Mouse (Mus musculus) G1E-ER4 (cell line): ENCODE data around the gene Crb3. TPM values are rescaled to one million over a fixed set of nuclear protein-coding genes. Genes with fewer than 3 reads are reported as not detected.

Source experiments
- GATA1 ChIP-seq: IDR thresholded peaks from one replicate; pipeline ENCODE4 v1.8.0; 2012; ENCODE audit warnings: low read length, inconsistent platforms
- polyA plus RNA-seq: library from polyadenylated mRNA; stranded (reverse); fragments of >175 nt; gene quantifications from 2 replicates; pipeline ENCODE4 v1.2.3, GENCODE M21; 2012

Gene Crb3
- polyA plus RNA-seq, 1 experiment: 0.19 TPM

GRCm38 (mm10) chr17:57087049-57087832, 28.3 kb downstream of the Crb3 start, which contains the start of gene Tubb4a:
Gene Tubb4a (minus strand): TSS chr17:57087782.
- no peak for TF ChIP-seq GATA1

- TF ChIP-seq GATA1: no peak
Observed at GRCm38 (mm10) chr17:57094222-57094621, 35.3 kb downstream of the Crb3 start.

- TF ChIP-seq GATA1: no peak
Observed at GRCm38 (mm10) chr17:57095855-57096622, 37.1 kb downstream of the Crb3 start.

- TF ChIP-seq GATA1: no peak
Observed at GRCm38 (mm10) chr17:57096623-57096920, 37.7 kb downstream of the Crb3 start.

- TF ChIP-seq GATA1: no peak
Observed at GRCm38 (mm10) chr17:57098321-57098720, 39.4 kb downstream of the Crb3 start.

GRCm38 (mm10) chr17:57099629-57100325, 40.9 kb downstream of the Crb3 start:
- TF ChIP-seq GATA1: no peak

GRCm38 (mm10) chr17:57102276-57102675, 43.4 kb downstream of the Crb3 start:
- no peak for TF ChIP-seq GATA1

- no peak for TF ChIP-seq GATA1
Observed at GRCm38 (mm10) chr17:57104496-57104895, 45.6 kb downstream of the Crb3 start.

- TF ChIP-seq GATA1: no peak
Observed at GRCm38 (mm10) chr17:57105181-57106034, 46.5 kb downstream of the Crb3 start, which contains the start of gene Tnfsf9. Gene Tnfsf9 (plus strand): TSS chr17:57105325.

- no peak for TF ChIP-seq GATA1
Observed at GRCm38 (mm10) chr17:57106035-57106368, 47.1 kb downstream of the Crb3 start.

- TF ChIP-seq GATA1: no peak
Observed at GRCm38 (mm10) chr17:57107064-57107463, 48.2 kb downstream of the Crb3 start.

GRCm38 (mm10) chr17:57108040-57108665, 49.2 kb downstream of the Crb3 start:
- no peak for TF ChIP-seq GATA1

- no peak for TF ChIP-seq GATA1
Observed at GRCm38 (mm10) chr17:57108666-57109171, 49.8 kb downstream of the Crb3 start.

GRCm38 (mm10) chr17:57110005-57110404, 51.1 kb downstream of the Crb3 start:
- no peak for TF ChIP-seq GATA1

GRCm38 (mm10) chr17:57112768-57113474, 54.0 kb downstream of the Crb3 start:
- TF ChIP-seq GATA1: no peak

Other genes starting within 250 kb of the Crb3 start
- gene Rfx2, start 228.1 kb upstream of the Crb3 start, polyA plus RNA-seq: 27.4 and 31.2 TPM in 2 replicates
- not detected in 2 replicates for gene Acsbg2, start 184.7 kb upstream of the Crb3 start, polyA plus RNA-seq
- not detected in 2 replicates for gene 1700061G19Rik, start 183.6 kb upstream of the Crb3 start, polyA plus RNA-seq
- 76.7 and 99.5 TPM in 2 replicates for gene Mllt1, start 123.7 kb upstream of the Crb3 start, polyA plus RNA-seq
- not detected in 2 replicates for gene Acer1, start 77.0 kb upstream of the Crb3 start, polyA plus RNA-seq
- gene Clpp, start 68.8 kb upstream of the Crb3 start, polyA plus RNA-seq: 185 and 272 TPM in 2 replicates
- 51.6 and 80.9 TPM in 2 replicates for gene Alkbh7, start 61.8 kb upstream of the Crb3 start, polyA plus RNA-seq
- gene Pspn, start 59.1 kb upstream of the Crb3 start, polyA plus RNA-seq: not detected in 2 replicates
- 210 and 212 TPM in 2 replicates for gene Gtf2f1, start 47.8 kb upstream of the Crb3 start, polyA plus RNA-seq
- gene Gm17949, start 47.6 kb upstream of the Crb3 start, polyA plus RNA-seq: 0.04 TPM in 1 of 2 replicates, not detected in the other
- gene Khsrp, start 27.6 kb upstream of the Crb3 start, polyA plus RNA-seq: 202 and 209 TPM in 2 replicates
- not detected in 2 replicates for gene Slc25a41, start 17.5 kb upstream of the Crb3 start, polyA plus RNA-seq
- 22.4 and 24.4 TPM in 2 replicates for gene Slc25a23, start 758 bp downstream of the Crb3 start, polyA plus RNA-seq
- 4.7 and 5.7 TPM in 2 replicates for gene Dennd1c, start 19.4 kb downstream of the Crb3 start, polyA plus RNA-seq
- not detected in 2 replicates for gene Tubb4a, start 28.7 kb downstream of the Crb3 start, polyA plus RNA-seq
- gene Tnfsf9, start 46.2 kb downstream of the Crb3 start, polyA plus RNA-seq: 1.8 and 2.5 TPM in 2 replicates
- not detected in 2 replicates for gene Cd70, start 90.7 kb downstream of the Crb3 start, polyA plus RNA-seq
- gene Tnfsf14, start 135.1 kb downstream of the Crb3 start, polyA plus RNA-seq: not detected in 2 replicates
- not detected in 2 replicates for gene C3, start 169.0 kb downstream of the Crb3 start, polyA plus RNA-seq
- 15.2 and 17.6 TPM in 2 replicates for gene Gpr108, start 189.3 kb downstream of the Crb3 start, polyA plus RNA-seq
- gene Trip10, start 190.3 kb downstream of the Crb3 start, polyA plus RNA-seq: 13.9 and 14.8 TPM in 2 replicates
- 38.8 and 39.8 TPM in 2 replicates for gene Vav1, start 220.0 kb downstream of the Crb3 start, polyA plus RNA-seq